Mouse (Mus musculus) retina, adult 2 months (tissue): ENCODE measurements around the gene Repin1.

ENCODE experiments used
- DNase-seq: peaks from one replicate; pipeline ENCODE4 v3.0.0-alpha.2; 2012; ENCODE audit warnings: low read depth, low spot score

The Repin1 gene

DNA sequence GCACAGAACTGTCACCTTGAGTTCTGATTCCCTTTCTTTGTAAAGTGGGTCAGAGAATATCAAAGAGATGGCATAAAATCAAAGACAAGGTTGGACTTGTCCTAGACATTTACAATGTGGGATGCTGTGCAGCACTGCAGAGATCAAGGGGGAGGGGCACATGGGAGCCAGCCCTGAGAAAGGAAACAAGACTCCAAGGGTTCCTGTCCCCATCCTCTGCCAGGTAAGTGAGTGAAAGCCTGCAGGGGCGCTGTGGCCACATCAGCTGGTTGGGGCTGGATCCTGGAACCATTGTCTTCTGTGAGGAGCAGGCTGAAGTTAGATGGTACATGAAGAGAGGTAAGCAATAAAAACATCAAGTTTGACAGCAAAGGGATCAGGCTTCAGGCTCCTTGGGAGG, 29.8 kb downstream of the Repin1 start:
- no peak for DNase-seq

DNA sequence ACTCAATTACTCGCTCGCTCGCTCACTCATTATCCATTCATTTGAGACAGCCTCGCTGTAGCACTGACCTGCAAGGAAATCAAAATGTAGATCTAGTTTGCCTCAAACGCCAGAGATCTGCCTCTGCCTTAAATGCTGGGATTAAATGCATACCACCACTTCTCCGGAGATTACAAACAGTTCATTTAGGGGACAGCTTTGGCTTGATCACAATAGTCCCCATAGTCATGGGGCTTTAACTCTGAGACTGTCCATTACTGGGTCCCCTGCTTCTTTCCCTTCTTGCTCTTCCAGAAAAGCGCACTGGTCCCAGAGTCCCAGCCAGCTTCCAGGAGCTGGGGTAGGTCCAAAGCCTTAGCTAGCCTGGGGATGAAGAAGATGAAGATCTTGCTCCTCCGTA, 32.8 kb downstream of the Repin1 start, which contains the start of gene AI854703:
Gene AI854703 (plus strand): TSS at position 301 of the 400 bp plus-strand sequence.
- no peak for DNase-seq

DNA sequence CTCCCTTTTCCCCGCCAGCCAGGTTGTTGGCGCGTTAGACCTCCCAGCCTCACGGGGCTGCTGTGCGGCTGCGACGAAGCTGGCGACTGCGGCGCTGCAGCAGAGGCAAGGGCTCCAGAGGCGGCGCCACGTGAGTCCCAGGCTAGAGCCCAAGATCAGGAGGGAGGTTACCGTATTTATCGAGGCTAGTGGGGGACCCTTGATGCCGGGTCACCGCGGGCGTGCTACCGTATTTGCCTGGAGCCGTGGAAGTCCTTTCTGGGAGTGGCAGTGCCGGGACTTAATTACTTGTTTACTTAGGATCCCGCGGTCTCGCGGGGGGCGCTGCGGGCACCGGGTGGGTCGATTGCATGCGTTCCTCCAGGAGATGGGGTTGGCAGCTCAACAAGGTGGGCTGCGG, 33.3 kb downstream of the Repin1 start:
- DNase-seq = no peak

DNA sequence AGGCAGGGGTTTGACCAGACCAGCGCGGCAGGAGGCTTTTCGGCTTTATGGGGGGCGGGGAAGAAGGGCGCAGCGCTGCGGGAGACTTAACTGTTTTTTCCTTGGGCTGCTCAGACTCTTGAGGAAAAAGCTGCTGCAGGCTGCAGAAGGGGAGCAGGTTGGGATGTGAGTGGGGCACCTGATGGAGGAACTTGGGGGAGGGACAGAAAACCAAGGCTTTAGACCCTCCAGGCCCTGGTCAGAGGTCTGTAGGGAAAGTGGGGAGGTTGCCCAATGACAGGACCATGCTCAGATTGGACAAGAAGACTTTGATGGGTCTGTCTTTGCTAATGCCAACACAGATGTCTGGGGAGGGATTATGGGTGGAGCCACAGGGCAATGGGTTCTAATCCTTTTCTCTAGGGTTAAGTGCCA, 33.8 kb downstream of the Repin1 start:
- DNase-seq = no peak

DNA sequence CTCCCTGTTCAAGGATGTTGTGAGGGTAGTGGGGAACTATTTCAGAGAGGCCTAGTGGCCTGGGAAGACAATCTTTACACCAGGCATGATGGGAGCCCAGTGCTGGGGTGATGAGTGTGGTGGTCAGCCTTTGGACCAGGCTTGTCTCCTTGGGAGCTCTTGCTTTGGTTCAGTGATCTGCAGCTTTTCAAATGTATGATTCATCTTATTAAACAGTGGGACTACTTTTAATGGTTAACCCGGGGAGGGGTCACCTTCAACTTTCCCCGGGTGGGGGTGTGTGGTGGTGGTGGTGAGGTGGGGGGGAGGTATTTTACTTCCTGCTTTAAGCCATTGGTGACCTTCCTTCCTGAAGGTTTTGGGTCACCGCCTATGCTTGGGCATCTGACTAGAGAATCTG, 34.7 kb downstream of the Repin1 start:
- DNase-seq = no peak

DNA sequence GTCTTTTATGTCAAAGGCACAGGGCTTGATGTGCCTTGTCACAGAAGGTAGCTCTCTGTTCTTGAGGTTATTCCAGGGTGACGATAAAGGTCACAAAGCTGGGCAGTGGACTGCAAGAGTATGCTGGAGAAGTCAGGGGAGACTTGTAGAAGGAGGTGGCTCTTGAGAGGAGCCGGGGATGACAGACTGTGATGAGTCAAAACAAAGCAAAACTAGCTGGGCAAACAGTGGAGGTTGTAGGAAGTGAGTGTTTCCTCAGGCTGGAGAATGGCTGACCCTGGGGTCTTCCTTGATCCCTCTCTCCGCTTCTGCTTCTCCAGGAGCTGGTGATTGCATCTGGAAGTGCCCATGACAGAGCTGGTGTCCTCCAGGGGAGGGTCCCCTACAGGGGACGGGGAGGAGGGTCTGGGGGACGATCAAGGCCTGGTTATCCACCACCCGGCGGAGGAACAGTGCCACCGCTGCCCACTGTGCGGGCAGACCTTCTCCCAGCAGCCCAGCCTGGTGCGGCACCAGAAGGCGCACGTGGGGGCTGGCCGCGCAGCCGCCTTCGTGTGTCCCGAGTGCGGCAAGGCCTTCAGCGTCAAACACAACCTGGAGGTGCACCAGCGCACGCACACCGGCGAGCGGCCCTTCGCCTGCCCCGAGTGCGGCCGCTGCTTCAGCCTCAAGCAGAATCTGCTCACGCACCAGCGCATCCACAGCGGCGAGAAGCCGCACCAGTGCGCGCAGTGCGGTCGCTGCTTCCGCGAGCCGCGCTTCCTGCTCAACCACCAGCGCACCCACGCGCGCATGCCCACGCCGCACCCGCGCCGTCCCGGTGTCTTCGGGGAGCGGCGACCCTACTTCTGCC, 35.4 kb downstream of the Repin1 start:
- DNase-seq = no peak

DNA sequence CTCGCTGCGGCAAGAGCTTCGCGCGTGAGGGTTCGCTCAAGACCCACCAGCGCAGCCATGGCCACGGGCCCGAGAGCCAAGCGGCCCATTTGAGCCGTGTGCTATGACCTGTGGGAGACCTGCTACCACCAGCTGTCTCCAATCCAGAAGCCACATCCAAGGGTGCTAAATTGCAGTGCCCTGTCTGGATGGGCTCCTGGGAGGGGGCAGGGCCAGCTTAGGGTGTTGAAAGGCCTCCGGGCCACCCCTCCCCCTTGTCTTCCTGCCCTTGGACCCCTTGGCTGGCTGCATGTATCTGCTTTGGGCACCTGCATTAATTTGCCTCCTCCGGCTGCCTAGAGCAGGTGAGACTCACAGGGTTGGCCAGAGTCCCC, 36.0 kb downstream of the Repin1 start:
- DNase-seq = no peak

DNA sequence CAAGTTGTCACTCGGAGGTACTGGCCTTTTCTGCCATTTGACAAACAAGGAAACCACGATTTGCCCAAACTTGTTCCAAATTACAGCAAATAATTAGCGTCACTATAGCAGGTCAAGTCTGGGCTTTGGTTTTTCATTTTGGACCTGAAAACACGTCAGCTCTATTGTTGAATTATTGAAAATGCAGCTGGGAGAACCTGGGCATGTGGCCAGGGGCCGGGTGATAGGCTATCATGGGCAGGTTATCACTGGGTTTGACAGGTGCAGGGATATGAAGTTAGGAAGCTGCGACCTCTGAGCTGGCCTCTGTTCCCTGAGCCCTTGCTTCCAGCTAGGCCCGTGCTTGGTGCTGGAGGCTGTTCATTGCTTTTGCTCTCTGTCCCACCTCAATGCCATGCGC, 37.1 kb downstream of the Repin1 start:
- DNase-seq = no peak

DNA sequence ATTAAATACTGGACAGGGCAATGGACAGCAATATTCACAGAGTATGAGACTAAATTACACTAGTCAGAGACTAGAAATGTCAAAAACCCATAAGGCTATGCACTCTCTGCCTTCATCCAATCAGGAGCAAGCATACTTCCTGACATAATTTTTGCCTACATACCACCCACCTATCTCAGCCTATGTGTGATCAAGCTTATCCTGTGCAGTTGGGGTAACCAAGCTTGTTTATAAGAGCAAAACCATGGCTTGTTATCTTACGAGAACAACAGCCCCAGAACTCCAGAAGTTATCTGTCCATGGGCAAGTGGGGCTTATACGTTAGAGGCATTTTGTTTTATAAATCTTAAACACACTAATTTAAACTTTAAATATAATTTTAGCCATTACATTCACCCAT, 41.4 kb downstream of the Repin1 start:
- DNase-seq = no peak

DNA sequence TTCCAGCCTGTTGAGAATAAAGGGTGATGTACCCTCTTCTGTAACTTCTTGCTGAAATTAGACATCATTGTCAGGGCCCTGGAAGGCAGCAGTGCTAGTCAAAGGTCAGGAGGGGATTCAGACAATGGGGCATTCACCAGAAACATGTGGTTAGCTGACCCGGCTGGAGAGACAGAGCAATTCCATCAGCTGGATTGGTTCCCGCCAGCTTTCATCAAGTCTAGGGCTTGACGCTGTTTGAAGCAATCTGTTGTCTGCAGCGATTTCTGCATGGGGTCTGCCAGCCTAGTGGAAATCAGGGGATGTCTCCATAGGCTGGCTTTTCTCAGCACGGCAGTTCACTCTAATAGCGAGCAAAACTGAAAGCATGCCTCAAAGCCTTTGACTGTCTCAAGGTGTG, 42.8 kb downstream of the Repin1 start:
- no peak for DNase-seq

DNA sequence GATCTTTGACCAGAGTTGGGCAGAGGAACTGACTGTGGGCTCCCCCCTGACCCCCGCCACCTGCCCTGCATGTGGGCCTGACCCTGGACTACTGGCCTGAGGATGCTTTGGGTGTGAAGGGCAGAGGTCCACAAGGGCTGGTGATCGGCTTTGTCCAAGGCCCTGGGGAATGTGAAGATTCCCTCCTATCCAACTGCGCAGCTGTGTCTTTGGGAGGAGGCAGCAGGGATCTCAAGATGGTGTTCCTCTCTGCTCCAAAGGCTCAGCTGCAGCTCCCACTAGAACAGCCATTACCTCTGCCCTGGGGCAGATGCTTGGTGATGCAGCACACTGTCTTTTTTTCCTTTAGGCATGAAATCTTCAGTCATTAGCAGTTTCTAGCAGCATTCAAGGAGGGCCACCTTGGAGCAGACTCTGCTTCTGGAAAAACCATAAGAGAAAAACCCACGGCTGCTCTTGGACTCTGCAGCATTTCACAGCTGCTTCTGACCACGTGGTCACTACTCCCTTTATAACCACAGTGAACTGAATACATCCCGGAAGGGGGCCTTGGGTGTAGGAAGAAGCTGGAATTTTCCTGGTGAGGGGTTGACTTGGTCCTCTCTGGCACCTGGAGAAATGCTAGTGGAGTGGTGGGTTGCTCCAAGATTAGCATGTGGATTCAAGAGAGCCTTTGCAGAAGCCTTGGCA, 44.3 kb downstream of the Repin1 start:
- DNase-seq = no peak

DNA sequence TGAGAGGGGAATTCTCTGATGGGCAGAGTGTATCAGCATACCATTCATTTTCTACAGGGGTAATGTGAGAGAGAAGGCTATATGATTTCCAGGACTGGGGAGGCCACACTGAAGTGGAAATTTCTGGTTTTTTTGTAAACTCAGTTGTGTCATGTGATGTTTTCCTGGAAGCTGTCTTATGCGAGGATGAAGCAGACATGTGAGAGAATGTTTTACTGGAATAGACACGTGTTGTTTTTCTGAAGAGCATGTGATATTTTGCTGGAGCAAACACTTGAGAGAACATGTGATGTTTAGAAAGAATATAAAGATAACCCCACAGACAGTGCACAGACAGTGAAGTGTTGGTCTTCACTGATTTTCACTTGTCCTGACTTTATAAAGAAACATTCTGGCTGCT, 44.9 kb downstream of the Repin1 start:
- no peak for DNase-seq

DNA sequence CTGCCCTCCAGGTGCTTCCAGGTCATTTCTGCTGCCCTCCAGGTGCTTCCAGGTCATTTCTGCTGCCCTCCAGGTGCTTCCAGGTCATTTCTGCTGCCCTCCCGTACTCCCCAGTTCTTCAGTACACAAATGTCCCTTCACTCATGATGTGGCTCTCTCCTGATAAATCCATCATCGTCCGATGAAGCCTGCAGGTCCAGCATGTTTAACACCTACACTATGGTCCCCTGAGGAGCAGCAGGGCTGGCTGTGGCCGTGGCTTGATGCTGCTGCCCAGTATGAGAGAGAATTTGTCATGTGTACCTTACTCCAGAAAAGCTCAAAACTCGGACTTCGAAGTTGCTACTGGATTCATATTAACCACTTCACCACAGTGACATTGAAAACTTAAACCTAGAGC, 47.7 kb downstream of the Repin1 start:
- no peak for DNase-seq

DNA sequence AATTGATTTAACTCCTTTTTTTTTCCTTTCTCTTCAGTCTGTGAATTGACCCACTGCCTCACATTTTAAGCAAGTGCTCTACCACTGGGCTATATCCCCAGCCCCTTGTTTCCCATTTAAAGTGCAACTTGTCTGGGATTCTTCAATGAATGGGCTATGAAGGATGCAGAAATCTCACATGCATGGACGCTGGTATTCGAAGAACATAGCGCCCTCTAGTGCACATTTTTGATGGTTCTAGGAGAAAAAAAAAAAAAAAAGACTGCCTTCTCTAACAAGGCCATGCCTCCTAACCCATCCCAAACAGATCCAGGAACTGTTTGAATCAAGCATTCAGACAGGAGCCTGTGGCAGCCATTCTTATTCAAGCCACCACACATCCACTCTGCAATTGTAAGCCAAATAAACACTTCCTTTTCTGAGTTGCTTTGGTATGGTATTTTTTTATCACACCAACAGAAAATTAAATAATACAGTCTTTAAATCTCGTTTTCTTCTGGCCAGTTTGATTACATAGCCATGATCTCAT, 49.1 kb downstream of the Repin1 start:
- peak; percentile 40 for DNase-seq

DNA sequence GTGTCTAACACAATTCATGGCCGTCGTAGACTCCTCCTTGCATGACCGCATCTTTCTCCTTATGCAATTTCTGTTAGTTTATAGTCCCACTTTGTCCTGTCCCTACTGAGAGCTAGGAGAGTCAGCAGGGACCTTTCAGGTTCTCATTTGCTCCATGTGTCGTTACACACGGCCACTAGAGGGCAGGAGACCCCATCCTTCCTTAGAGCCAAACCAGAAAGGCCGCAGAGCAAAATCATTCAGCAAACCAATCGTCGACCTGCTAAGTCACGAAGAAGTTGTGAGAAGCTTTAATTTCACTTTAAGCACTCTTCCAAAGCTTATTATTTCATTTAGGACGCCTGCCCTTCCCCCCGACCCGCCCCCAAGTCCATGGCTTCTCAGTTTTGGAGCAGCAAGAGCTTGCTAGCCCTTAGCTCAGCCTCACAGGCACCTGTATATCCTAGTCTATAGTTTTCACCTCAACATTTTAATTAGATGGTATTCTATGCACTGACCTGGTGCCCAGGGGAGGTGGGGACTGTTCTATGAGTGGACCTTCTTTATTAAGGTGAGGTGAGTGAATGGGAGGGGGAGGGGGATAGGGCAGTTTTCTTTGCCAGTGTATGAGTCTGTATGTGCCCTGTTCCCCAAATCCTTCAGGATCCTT, 52.1 kb downstream of the Repin1 start:
- peak; percentile 37 for DNase-seq

DNA sequence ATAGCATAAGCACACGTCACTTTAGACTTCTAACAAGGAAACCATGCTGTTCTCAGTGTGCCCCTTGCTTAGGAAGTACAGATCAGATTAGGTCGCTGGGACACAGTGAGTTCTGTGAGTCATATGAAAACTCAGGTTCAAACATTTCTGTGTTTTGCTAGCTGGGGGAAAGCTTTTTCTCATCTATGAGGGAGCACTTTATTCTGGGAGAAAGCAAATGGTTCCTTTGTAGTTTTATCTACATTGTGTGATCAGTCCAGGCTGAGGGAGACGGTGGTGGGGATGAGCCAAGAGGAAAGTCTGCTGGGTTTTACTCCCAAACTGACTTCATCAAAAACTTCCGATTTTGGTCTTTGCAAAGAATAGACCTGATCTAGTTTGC, 52.6 kb downstream of the Repin1 start:
- DNase-seq = no peak

DNA sequence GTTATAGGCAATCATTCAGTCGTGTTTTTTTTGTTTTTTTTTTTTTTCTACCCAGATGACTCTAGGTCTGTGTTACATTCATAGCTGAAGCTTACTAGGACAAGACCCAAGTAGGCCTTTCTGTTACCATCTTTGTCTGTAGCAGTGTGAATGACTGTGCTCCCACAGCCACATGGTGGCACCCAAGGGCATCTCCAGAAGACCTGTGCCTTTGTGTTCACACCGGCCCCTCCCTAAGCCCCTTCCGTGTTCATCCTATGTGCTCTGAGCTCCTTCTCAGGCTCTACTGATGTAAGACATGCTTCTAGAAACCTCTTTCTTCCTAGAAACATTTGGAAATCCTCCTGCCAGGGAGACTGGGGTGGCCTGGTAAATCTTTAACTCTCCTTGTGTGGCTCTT, 53.3 kb downstream of the Repin1 start, which contains the start of gene Gimap8:
Gene Gimap8 (plus strand): TSS at position 240 of the 400 bp plus-strand sequence.
- DNase-seq = no peak

DNA sequence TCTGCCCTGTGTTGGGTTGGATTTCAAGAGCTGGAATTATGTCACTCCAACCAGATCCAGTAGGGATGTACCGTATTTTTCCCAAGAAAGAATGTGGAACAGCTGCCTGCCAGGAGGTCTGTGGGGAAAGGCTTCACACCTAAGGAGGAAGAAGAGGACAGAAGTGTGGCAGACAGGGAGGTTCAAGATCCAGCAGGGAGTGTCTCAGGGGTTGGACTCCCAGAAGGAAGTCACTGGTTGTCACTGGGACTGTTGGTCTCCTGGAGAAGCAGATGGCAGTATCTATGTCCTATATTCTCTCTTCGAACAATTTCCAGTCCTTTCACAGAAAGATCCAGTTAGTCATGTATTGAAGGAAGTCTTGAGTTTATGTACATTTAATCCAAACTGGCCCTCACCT, 53.9 kb downstream of the Repin1 start:
- DNase-seq = no peak
